In the genomic region with DNA sequence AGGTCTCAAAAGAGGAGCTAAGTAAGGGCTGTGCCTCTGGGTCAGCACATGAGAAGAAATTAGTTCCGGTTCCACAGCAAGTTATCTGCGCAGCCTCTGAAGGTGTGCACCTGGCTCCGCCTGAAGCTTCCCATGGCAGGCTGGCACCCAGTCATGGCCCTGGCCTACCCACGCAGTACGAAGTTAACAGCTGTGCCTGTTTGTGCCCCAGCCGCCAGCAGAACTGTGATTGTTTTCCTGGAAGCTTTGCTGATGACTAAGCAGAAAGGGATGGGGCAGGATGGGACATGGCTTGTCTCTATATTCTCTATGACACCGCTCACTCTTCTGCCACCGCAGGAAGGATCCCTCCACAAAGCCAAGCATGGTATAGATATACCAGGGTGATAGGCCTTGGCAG, we compare ENCODE assay signal across 18 mouse cellular contexts. TPM values are rescaled to one million over a fixed set of nuclear protein-coding genes. Genes with fewer than 3 reads are reported as not detected.
DNase-seq lines count a peak whose midpoint lies in the region; ATAC-seq lines count a peak whose summit lies in the region.
"Had no signal": no experiment of that assay in that cellular context is flagged by ENCODE, and none has a peak within 500 bp of the region (broad histone marks: within the 10 kb centered on the region; RNA-seq: fewer than 3 reads in every experiment).

No protein-coding gene starts in this region.

- DNase-seq in embryonic facial prominence, embryonic 10.5 days (ENCODE audit: low spot score) = no peak
- peak; percentile 36 to 70 for DNase-seq in left cerebral cortex, adult 9 months (ENCODE audit: low spot score in 2 of 2)
- DNase-seq in left cerebral cortex, adult 11 months (ENCODE audit: low spot score) = no peak
- DNase-seq in layer of hippocampus, postnatal 14 days (ENCODE audit: low spot score in 2 of 2) = peak; percentile 57 to 62
- DNase-seq in ovary, postnatal 10 days (ENCODE audit: low spot score) = no peak
- no peak for DNase-seq in urinary bladder, postnatal 4 days (ENCODE audit: low spot score in 2 of 2)
- DNase-seq: cerebellum, adult 2 months; heart, postnatal 36 days; kidney, postnatal 25 days; lung, postnatal 10 days; retina, postnatal 1 day; thymus, adult 2 months had no signal

- no peaks in the 10 kb centered on the region for H3K27me3 ChIP-seq in embryonic facial prominence, embryonic 15.5 days
- H3K27me3 ChIP-seq in embryonic facial prominence, embryonic 10.5 days (replicated peaks; ENCODE audit: low read depth, poor library complexity, severe bottlenecking) = peaks cover 12% of the 10 kb centered on the region; the same call in 1 of the 2 replicates
- peaks cover 8% of the 10 kb centered on the region; the same call in 1 of the 2 replicates for H3K27me3 ChIP-seq in heart, embryonic 11.5 days (ENCODE audit: control insufficient read depth, insufficient read depth, low read length)

- H3K9ac ChIP-seq in embryonic facial prominence, embryonic 15.5 days = no peak overlapping the region
- H3K9ac ChIP-seq in heart, embryonic 11.5 days (ENCODE audit: low read depth, low read length) = no peak overlapping the region

- no peaks in the 10 kb centered on the region for H3K9me3 ChIP-seq in embryonic facial prominence, embryonic 15.5 days (replicated peaks)
- H3K9me3 ChIP-seq in embryonic facial prominence, embryonic 10.5 days = no peaks in the 10 kb centered on the region
- H3K9me3 ChIP-seq in heart, embryonic 11.5 days (replicated peaks; ENCODE audit: control insufficient read depth, low read length) = no peaks in the 10 kb centered on the region
- H3K9me3 ChIP-seq: G1E; midbrain, embryonic 10.5 days had no signal

- H3K27ac ChIP-seq in embryonic facial prominence, embryonic 15.5 days (replicated peaks) = no peak overlapping the region
- H3K27ac ChIP-seq in embryonic facial prominence, embryonic 10.5 days (replicated peaks) = no peak overlapping the region
- no peak overlapping the region for H3K27ac ChIP-seq in heart, embryonic 11.5 days (ENCODE audit: low read depth, low read length)
- H3K27ac ChIP-seq: midbrain, embryonic 10.5 days had no signal

- H3K4me2 ChIP-seq in embryonic facial prominence, embryonic 15.5 days (replicated peaks) = no peak overlapping the region
- H3K4me2 ChIP-seq in heart, embryonic 11.5 days = no peak overlapping the region

- H3K36me3 ChIP-seq in embryonic facial prominence, embryonic 15.5 days = no peaks in the 10 kb centered on the region
- no peaks in the 10 kb centered on the region for H3K36me3 ChIP-seq in embryonic facial prominence, embryonic 10.5 days (replicated peaks)
- no peaks in the 10 kb centered on the region for H3K36me3 ChIP-seq in heart, embryonic 11.5 days (ENCODE audit: control insufficient read depth, insufficient read depth, low read length)
- H3K36me3 ChIP-seq: G1E; midbrain, embryonic 10.5 days had no signal

- no peak overlapping the region for H3K4me3 ChIP-seq in embryonic facial prominence, embryonic 15.5 days (replicated peaks)
- H3K4me3 ChIP-seq in embryonic facial prominence, embryonic 10.5 days = no peak overlapping the region
- no peak overlapping the region for H3K4me3 ChIP-seq in heart, embryonic 11.5 days (ENCODE audit: low read depth, low read length)
- H3K4me3 ChIP-seq: midbrain, embryonic 10.5 days had no signal

- ATAC-seq in embryonic facial prominence, embryonic 15.5 days (ENCODE audit: insufficient number of reproducible peaks, low FRiP score, low TSS enrichment, low read depth) = 0 out of 2 replicates have a peak, but pooled peaks have one; percentile 20
- no peak for ATAC-seq in heart, embryonic 11.5 days (replicated peaks; ENCODE audit: insufficient number of reproducible peaks, low FRiP score, low TSS enrichment)

- 73% methylated on average over 8 of the region's 8 CpGs for whole genome bisulfite sequencing in embryonic facial prominence, embryonic 15.5 days
- 93% methylated on average over 8 of the region's 8 CpGs for WGBS in embryonic facial prominence, embryonic 10.5 days
- 79% methylated on average over 8 of the region's 8 CpGs for WGBS in heart, embryonic 11.5 days (ENCODE audit: insufficient replicate concordance)

- H3K4me1 ChIP-seq in embryonic facial prominence, embryonic 15.5 days = 0 out of 2 replicates have a peak, but pooled peaks cover 8% of the 10 kb centered on the region
- H3K4me1 ChIP-seq in embryonic facial prominence, embryonic 10.5 days = peaks cover 33% of the 10 kb centered on the region
- peaks cover 6% of the 10 kb centered on the region; the same call in 1 of the 2 replicates for H3K4me1 ChIP-seq in heart, embryonic 11.5 days (ENCODE audit: control insufficient read depth, insufficient read depth, low read length)

RNA-seq across cellular contexts. Expression of a gene that starts 34.5 kb away (rescaled TPM):
- polyA plus RNA-seq in embryonic facial prominence, embryonic 15.5 days (2015; fragmentation: Nextera tagmentation; extraction: Ambion mirVana) = 0.11 and 0.17 TPM in 2 replicates
- polyA plus RNA-seq in embryonic facial prominence, embryonic 10.5 days (2016; fragmentation: Nextera tagmentation; extraction: Ambion mirVana) = 0.05 TPM in 1 of 2 replicates, not detected in the other
- 1 to 10 TPM in 1 of 2 experiments, under 1 TPM in 1; 0.60 to 1.0 TPM for total RNA-seq in layer of hippocampus, postnatal 14 days (2021)
- not detected in 2 replicates for polyA plus RNA-seq in heart, embryonic 11.5 days (2014; fragmentation: Nextera tagmentation; extraction: Ambion mirVana)
- total RNA-seq: heart, adult 18-20 months; heart, postnatal 36 days; liver, adult 2 months had no signal
- polyA plus RNA-seq: G1E; liver, adult 2 months had no signal

RNA-seq across cellular contexts. Expression of a gene that starts 41.4 kb away (rescaled TPM):
- polyA plus RNA-seq in embryonic facial prominence, embryonic 15.5 days (2015; fragmentation: Nextera tagmentation; extraction: Ambion mirVana) = 403 and 419 TPM in 2 replicates
- 341 and 342 TPM in 2 replicates for polyA plus RNA-seq in embryonic facial prominence, embryonic 10.5 days (2016; fragmentation: Nextera tagmentation; extraction: Ambion mirVana)
- total RNA-seq in layer of hippocampus, postnatal 14 days (2021) = 100 to 1,000 TPM; 315 to 327 TPM
- polyA plus RNA-seq in heart, embryonic 11.5 days (2014; fragmentation: Nextera tagmentation; extraction: Ambion mirVana) = 382 and 405 TPM in 2 replicates

Comparison
In these comparisons a context has a peak if more than half of its experiments do, and no peak if none do; other contexts are left out.
1. DNase-seq: peak in left cerebral cortex, adult 9 months (2 of 2) and layer of hippocampus, postnatal 14 days (2 of 2); none in embryonic facial prominence, embryonic 10.5 days (single experiment), left cerebral cortex, adult 11 months (single experiment), ovary, postnatal 10 days (single experiment) and urinary bladder, postnatal 4 days (0 of 2).